Comparison of ENCODE assay signal across 14 mouse cellular contexts in the genomic region with DNA sequence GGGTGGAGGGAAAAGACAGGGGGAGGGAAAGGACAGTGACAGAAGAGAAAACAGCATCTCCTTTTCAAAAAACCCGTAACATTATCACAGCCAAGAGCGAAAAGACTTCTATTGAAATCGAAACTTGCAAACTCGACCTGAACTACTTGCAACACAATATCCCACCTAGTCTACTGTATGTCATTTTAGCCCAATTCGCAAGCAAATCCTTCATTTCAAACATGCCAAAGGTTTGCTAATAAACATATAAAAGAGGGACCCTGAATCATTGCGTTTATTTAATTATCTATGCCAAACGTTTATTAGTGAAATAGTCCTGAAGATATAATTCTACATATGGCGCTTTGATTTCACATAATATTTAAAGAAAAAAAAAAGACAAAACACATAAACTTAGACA. TPM values are rescaled to one million over a fixed set of nuclear protein-coding genes. Genes with fewer than 3 reads are reported as not detected.
A peak's percentile ranks its signal among the peaks of the same experiment; 100 is the strongest.
DNase-seq lines count a peak whose midpoint lies in the region; ATAC-seq and TF ChIP-seq lines count a peak whose summit lies in the region.
"Had no signal": no experiment of that assay in that cellular context is flagged by ENCODE, and none has a peak within 500 bp of the region (broad histone marks: within the 10 kb centered on the region; RNA-seq: fewer than 3 reads in every experiment).

No protein-coding gene starts in this region.

- H3K27ac ChIP-seq in forebrain, embryonic 14.5 days (ENCODE audit: low read depth, low read length), result no peak overlapping the region
- no peak overlapping the region for H3K27ac ChIP-seq in forebrain, embryonic 16.5 days (ENCODE audit: low read length)
- no peak overlapping the region for H3K27ac ChIP-seq in intestine, embryonic 15.5 days
- no peak overlapping the region for H3K27ac ChIP-seq in intestine, embryonic 16.5 days (ENCODE audit: low read length)
- no peak overlapping the region for H3K27ac ChIP-seq in cerebellum, adult 2 months (ENCODE audit: insufficient read depth, low read length)
- H3K27ac ChIP-seq: limb, embryonic 15.5 days; macrophage had no signal

- no peak for ATAC-seq in forebrain, embryonic 14.5 days
- ATAC-seq in forebrain, embryonic 16.5 days, result no peak
- ATAC-seq in intestine, embryonic 15.5 days, result no peak
- no peak for ATAC-seq in intestine, embryonic 16.5 days

- peaks cover 92% of the 10 kb centered on the region for H3K27me3 ChIP-seq in forebrain, embryonic 14.5 days (replicated peaks; ENCODE audit: control insufficient read depth, insufficient read depth, low read length)
- peaks cover 65% of the 10 kb centered on the region for H3K27me3 ChIP-seq in forebrain, embryonic 16.5 days (replicated peaks; ENCODE audit: control insufficient read depth, insufficient read depth, low read length)
- peaks cover 70% of the 10 kb centered on the region for H3K27me3 ChIP-seq in intestine, embryonic 15.5 days (replicated peaks)
- peaks cover 61% of the 10 kb centered on the region for H3K27me3 ChIP-seq in intestine, embryonic 16.5 days (replicated peaks; ENCODE audit: control insufficient read depth, insufficient read depth, low read length)
- no peaks in the 10 kb centered on the region for H3K27me3 ChIP-seq in myocyte (ENCODE audit: control insufficient read depth, insufficient read depth, insufficient read length)
- H3K27me3 ChIP-seq in cerebellum, adult 2 months (ENCODE audit: control insufficient read depth, insufficient read depth, low read length), result peaks cover 7% of the 10 kb centered on the region; the same call in 1 of the 2 replicates

- TF ChIP-seq POLR2A in brain, embryonic 14.5 days (IDR thresholded peaks at IDR 0.05; ENCODE audit: borderline replicate concordance, extremely low read depth, insufficient read depth, insufficient read length, poor library complexity, severe bottlenecking), result no peak
- TF ChIP-seq POLR2A in myocyte (IDR thresholded peaks at IDR 0.05; ENCODE audit: insufficient read length, low read depth), result no peak
- TF ChIP-seq POLR2A in cerebellum, adult 2 months (IDR thresholded peaks at IDR 0.05; ENCODE audit: borderline replicate concordance, insufficient read depth, low read length), result no peak

- H3ac ChIP-seq in myocyte (ENCODE audit: control insufficient read depth, insufficient read length), result no peak overlapping the region

- H3K79me2 ChIP-seq in myocyte (ENCODE audit: control insufficient read depth, insufficient read depth), result no peaks in the 10 kb centered on the region

- H3K4me1 ChIP-seq in forebrain, embryonic 14.5 days (ENCODE audit: control insufficient read depth, insufficient read depth, low read length), result no peaks in the 10 kb centered on the region
- peaks cover 12% of the 10 kb centered on the region for H3K4me1 ChIP-seq in forebrain, embryonic 16.5 days (replicated peaks; ENCODE audit: control insufficient read depth, insufficient read depth, low read length)
- H3K4me1 ChIP-seq in intestine, embryonic 15.5 days (replicated peaks), result 0 out of 2 replicates have a peak, but pooled peaks cover 4% of the 10 kb centered on the region
- H3K4me1 ChIP-seq in intestine, embryonic 16.5 days (ENCODE audit: control insufficient read depth, insufficient read depth, low read length), result no peaks in the 10 kb centered on the region
- no peaks in the 10 kb centered on the region for H3K4me1 ChIP-seq in cerebellum, adult 2 months (ENCODE audit: control insufficient read depth, insufficient read depth, low read length)

- no peak overlapping the region for H3K4me3 ChIP-seq in forebrain, embryonic 14.5 days (ENCODE audit: low read depth, low read length)
- H3K4me3 ChIP-seq in forebrain, embryonic 16.5 days (replicated peaks; ENCODE audit: low read length), result no peak overlapping the region
- H3K4me3 ChIP-seq in intestine, embryonic 15.5 days (replicated peaks), result no peak overlapping the region
- H3K4me3 ChIP-seq in intestine, embryonic 16.5 days (ENCODE audit: low read length), result no peak overlapping the region
- H3K4me3 ChIP-seq in myocyte, result no peak overlapping the region
- no peak overlapping the region for H3K4me3 ChIP-seq in cerebellum, adult 2 months (replicated peaks; ENCODE audit: insufficient read depth, low read depth, low read length)

- H3K4me2 ChIP-seq in forebrain, embryonic 14.5 days (ENCODE audit: low read length), result peak overlapping the region; percentile 16; the same call in 1 of the 2 replicates
- H3K4me2 ChIP-seq in forebrain, embryonic 16.5 days (ENCODE audit: low read length), result no peak overlapping the region
- peak overlapping the region; percentile 42 for H3K4me2 ChIP-seq in intestine, embryonic 15.5 days (replicated peaks)
- H3K4me2 ChIP-seq in intestine, embryonic 16.5 days (ENCODE audit: low read depth, low read length), result no peak overlapping the region
- peak overlapping the region; percentile 18 for H3K4me2 ChIP-seq in myocyte (ENCODE audit: low read depth)

- no peak overlapping the region for H3K9ac ChIP-seq in forebrain, embryonic 14.5 days (ENCODE audit: low read length)
- H3K9ac ChIP-seq in forebrain, embryonic 16.5 days (replicated peaks; ENCODE audit: low read depth, low read length), result no peak overlapping the region
- H3K9ac ChIP-seq in intestine, embryonic 15.5 days, result no peak overlapping the region
- H3K9ac ChIP-seq in intestine, embryonic 16.5 days (ENCODE audit: low read depth, low read length), result no peak overlapping the region
- H3K9ac ChIP-seq: limb, embryonic 15.5 days had no signal

- no peak for TF ChIP-seq CTCF in brain, embryonic 14.5 days (IDR thresholded peaks at IDR 0.05; ENCODE audit: borderline replicate concordance, extremely low read depth, insufficient read depth, insufficient read length)
- TF ChIP-seq CTCF in cerebellum, adult 2 months (IDR thresholded peaks at IDR 0.05; ENCODE audit: borderline replicate concordance, insufficient read depth, low read depth, low read length), result no peak

- WGBS in forebrain, embryonic 14.5 days, result 3% methylated on average over 8 of the region's 8 CpGs
- 6% methylated on average over 8 of the region's 8 CpGs for WGBS in forebrain, embryonic 16.5 days
- WGBS in intestine, embryonic 15.5 days, result 14% methylated on average over 8 of the region's 8 CpGs
- WGBS in intestine, embryonic 16.5 days, result 14% methylated on average over 8 of the region's 8 CpGs
- WGBS in cerebellum, adult 2 months, result 4% methylated on average over 8 of the region's 8 CpGs

- no peaks in the 10 kb centered on the region for H3K36me3 ChIP-seq in forebrain, embryonic 14.5 days (ENCODE audit: control insufficient read depth, insufficient read depth, low read length)
- no peaks in the 10 kb centered on the region for H3K36me3 ChIP-seq in forebrain, embryonic 16.5 days (ENCODE audit: control insufficient read depth, insufficient read depth)
- no peaks in the 10 kb centered on the region for H3K36me3 ChIP-seq in intestine, embryonic 15.5 days
- no peaks in the 10 kb centered on the region for H3K36me3 ChIP-seq in intestine, embryonic 16.5 days (ENCODE audit: control insufficient read depth, insufficient read depth, low read length)
- no peaks in the 10 kb centered on the region for H3K36me3 ChIP-seq in myocyte (ENCODE audit: control insufficient read depth, insufficient read depth)
- H3K36me3 ChIP-seq: G1E; limb, embryonic 15.5 days had no signal

- H3K9me3 ChIP-seq in forebrain, embryonic 14.5 days (replicated peaks; ENCODE audit: control insufficient read depth, low read length), result no peaks in the 10 kb centered on the region
- no peaks in the 10 kb centered on the region for H3K9me3 ChIP-seq in forebrain, embryonic 16.5 days (ENCODE audit: control insufficient read depth, low read length)
- no peaks in the 10 kb centered on the region for H3K9me3 ChIP-seq in intestine, embryonic 15.5 days
- H3K9me3 ChIP-seq in intestine, embryonic 16.5 days (ENCODE audit: control insufficient read depth, low read length), result no peaks in the 10 kb centered on the region
- H3K9me3 ChIP-seq: limb, embryonic 15.5 days had no signal

- DNase-seq in forebrain, embryonic 14.5 days (ENCODE audit: low spot score), result no peak
- DNase-seq in brain, embryonic 14.5 days (ENCODE audit: low read depth), result peak; percentile 49
- DNase-seq in adrenal gland, adult 8-10 months, result no peak
- DNase-seq in cerebellum, adult 2 months, result no peak
- DNase-seq: kidney, adult 8-10 months; right cerebral cortex, postnatal 4 days had no signal

TF ChIP-seq in myocyte, 11 proteins besides CTCF, POLR2A, EP300 and RAD21:
- TF ChIP-seq TCF3 (IDR thresholded peaks at IDR 0.05; ENCODE audit: insufficient read length, low read depth), result no peak
- TF ChIP-seq TCF12 (IDR thresholded peaks at IDR 0.05; ENCODE audit: insufficient read depth, poor library complexity, severe bottlenecking), result no peak
- TF ChIP-seq POLR2AphosphoS2 (IDR thresholded peaks at IDR 0.05; ENCODE audit: insufficient read length, low read depth), result no peak
- no peak for TF ChIP-seq E2F4 (IDR thresholded peaks at IDR 0.05; ENCODE audit: insufficient read depth)
- TF ChIP-seq CEBPB (IDR thresholded peaks at IDR 0.05; ENCODE audit: insufficient read depth, poor library complexity, severe bottlenecking), result no peak
- TF ChIP-seq MYOG (IDR thresholded peaks at IDR 0.05; ENCODE audit: control insufficient read depth in 1 of 3, insufficient read depth in 1 of 3, insufficient read length in 2 of 3, low read depth in 2 of 3), result no peak
- TF ChIP-seq MAX (IDR thresholded peaks at IDR 0.05; ENCODE audit: low read depth), result no peak
- TF ChIP-seq USF1 (IDR thresholded peaks at IDR 0.05; ENCODE audit: low read depth), result no peak
- no peak for TF ChIP-seq MYOD1 (IDR thresholded peaks at IDR 0.05; ENCODE audit: control insufficient read depth in 1 of 3, insufficient read length in 2 of 3, low read depth in 2 of 3)

RNA-seq across cellular contexts. Expression of a gene that starts 11.5 kb away (rescaled TPM):
- 81.8 and 86.8 TPM in 2 replicates for polyA plus RNA-seq in forebrain, embryonic 14.5 days (2014; fragmentation: Nextera tagmentation; extraction: Ambion mirVana)
- polyA plus RNA-seq in forebrain, embryonic 16.5 days (2015; fragmentation: Nextera tagmentation; extraction: Ambion mirVana), result 49.7 and 61.5 TPM in 2 replicates
- 9.6 and 11.2 TPM in 2 replicates for polyA plus RNA-seq in intestine, embryonic 15.5 days (2015; fragmentation: Nextera tagmentation; extraction: Ambion mirVana)
- 4.9 and 6.7 TPM in 2 replicates for polyA plus RNA-seq in intestine, embryonic 16.5 days (2015; fragmentation: Nextera tagmentation; extraction: Ambion mirVana)
- 48.6 and 71.9 TPM in 2 replicates for polyA plus RNA-seq in brain, embryonic 14.5 days (2012; rRNA removed)
- polyA plus RNA-seq in myocyte (2012; fragmentation: generic; extraction: Trizol), result 3.0 TPM
- total RNA-seq in adrenal gland, adult 8-10 months (2022), result 10 to 100 TPM in 1 of 4 experiments, 1 to 10 TPM in 3; 5.4 to 14.7 (median 7.7) TPM
- polyA plus RNA-seq in cerebellum, adult 2 months (2012; rRNA removed), result 1.00 and 2.4 TPM in 2 replicates
- total RNA-seq: common myeloid progenitor, adult 5-6 weeks had no signal
- polyA plus RNA-seq: G1E, macrophage had no signal

Comparison
In these comparisons a context has a peak if more than half of its experiments do, and no peak if none do; other contexts are left out.
1. H3K4me2 ChIP-seq: peak in forebrain, embryonic 14.5 days (single experiment), intestine, embryonic 15.5 days (single experiment) and myocyte (single experiment); none in forebrain, embryonic 16.5 days (single experiment) and intestine, embryonic 16.5 days (single experiment).